Mouse (Mus musculus) lung, adult 2 months (tissue): ENCODE measurements around the gene Grb14.

Experiments used
- CTCF ChIP-seq: fragments of 200-500 bp; IDR thresholded peaks from 2 replicates; pipeline ENCODE4 v1.5.1; 2011; ENCODE audit warnings: mild to moderate bottlenecking, low read length, control low read depth; ENCODE audit not compliant: insufficient read depth
- POLR2A ChIP-seq: fragments of 200-500 bp; IDR thresholded peaks from 2 replicates; pipeline ENCODE4 v1.6.1; 2011; ENCODE audit warnings: low read depth, mild to moderate bottlenecking, control low read depth, low read length, borderline replicate concordance; ENCODE audit errors: extremely low read depth

GRCm38 (mm10) chr2:64920879-64921278 is 103.9 kb downstream of the Grb14 start:
- TF ChIP-seq CTCF (no peak), POLR2A (no peak)
